Mouse (Mus musculus): ENCODE measurements around the gene Rasd2. TPM values are rescaled to one million over a fixed set of nuclear protein-coding genes. Genes with fewer than 3 reads are reported as not detected.
A peak's percentile ranks its signal among the peaks of the same experiment; 100 is the strongest.

Rasd2 gene
- polyA plus RNA-seq, 1 experiment: 11.6 TPM

GRCm38 (mm10) chr8:75217969-75218368 lies 4.2 kb downstream of the Rasd2 start:
- no peak for DNase-seq (ENCODE audit: low read depth, low spot score)
- WGBS: 7% methylated on average over 4 of the region's 4 CpGs

GRCm38 (mm10) chr8:75219877-75220738 lies 6.4 kb downstream of the Rasd2 start:
- WGBS: 56% methylated on average over 5 of the region's 5 CpGs

DNA sequence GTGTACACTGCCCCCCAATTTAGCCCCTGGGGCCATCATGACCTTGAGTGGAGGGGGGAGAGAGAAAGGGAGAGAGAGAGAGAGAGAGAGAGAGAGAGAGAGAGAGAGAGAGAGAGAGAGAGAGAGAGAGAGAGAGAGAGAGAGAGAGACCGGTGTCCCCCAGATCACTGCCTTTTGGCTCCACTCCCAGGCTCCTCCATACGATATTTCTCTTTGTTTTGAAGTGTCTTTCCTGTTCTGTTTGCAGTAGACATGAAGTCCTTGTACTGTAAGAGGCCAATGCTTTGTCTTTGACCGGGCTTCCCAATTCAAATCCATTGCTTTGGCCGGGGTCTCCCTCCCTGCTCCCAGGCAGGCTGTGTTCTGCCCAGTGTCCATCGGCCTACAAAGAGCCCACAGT lies 8.9 kb downstream of the Rasd2 start:
- no peak for DNase-seq (ENCODE audit: low read depth, low spot score)
- 69% methylated on average over 5 of the region's 5 CpGs for WGBS

More at GRCm38 (mm10) chr8:75219877-75220738, 6.4 kb downstream of the Rasd2 start:
- DNase-seq (ENCODE audit: low read depth, low spot score): no peak

DNA sequence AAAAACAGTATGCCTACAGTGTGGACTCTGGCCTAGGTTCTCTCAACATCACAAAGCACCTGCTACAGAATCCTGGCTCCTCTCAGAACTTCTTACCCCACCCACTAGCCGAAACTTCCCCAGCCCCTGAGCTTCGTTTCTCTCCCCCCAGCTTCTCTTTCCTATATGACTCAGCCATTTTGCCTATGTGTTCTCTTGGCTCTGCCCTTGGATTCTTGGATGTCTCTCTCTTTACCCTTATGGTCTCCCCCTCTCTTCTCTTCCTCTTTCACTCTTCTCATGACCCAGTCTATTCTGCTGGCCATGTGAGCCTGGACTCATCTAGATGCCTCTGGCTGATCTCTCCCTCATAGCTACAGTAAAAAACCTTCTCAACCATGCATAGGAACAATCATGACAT lies 13.0 kb downstream of the Rasd2 start:
- no peak for DNase-seq (ENCODE audit: low read depth, low spot score)
- WGBS: 55% methylated on average over 2 of the region's 2 CpGs

DNA sequence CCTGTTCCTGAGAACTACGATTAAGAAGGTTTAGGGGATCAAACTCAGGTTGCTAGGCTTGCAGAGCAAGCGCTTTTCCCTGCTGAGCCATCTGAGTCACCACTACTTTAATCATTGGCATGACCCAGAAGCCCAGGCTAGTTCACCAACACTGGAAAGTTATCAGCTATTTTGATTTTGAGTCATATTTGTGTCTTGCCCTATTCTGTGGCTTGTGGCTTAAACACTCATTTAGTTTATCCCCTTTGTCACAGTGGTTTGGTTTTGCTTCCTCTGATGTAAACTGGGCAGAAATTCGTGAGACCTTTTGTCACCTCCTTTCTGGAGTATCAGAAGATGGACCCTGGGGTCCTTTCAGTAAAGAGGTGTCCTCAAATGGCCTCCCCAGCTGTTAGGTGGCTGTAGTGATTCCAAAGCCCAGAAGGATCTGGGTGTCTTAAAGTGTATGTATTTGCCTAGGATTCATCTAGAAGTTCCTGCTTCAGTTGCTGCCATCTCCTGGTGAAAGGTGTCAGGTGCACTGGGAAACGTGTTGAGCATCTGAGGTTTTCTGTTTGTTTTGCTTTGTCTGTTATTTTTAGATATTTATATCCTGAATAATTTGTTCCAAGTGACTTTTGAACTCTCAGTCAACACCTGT lies 20.3 kb downstream of the Rasd2 start:
- DNase-seq (ENCODE audit: low read depth, low spot score): no peak
- 61% methylated on average over 4 of the region's 4 CpGs for WGBS

DNA sequence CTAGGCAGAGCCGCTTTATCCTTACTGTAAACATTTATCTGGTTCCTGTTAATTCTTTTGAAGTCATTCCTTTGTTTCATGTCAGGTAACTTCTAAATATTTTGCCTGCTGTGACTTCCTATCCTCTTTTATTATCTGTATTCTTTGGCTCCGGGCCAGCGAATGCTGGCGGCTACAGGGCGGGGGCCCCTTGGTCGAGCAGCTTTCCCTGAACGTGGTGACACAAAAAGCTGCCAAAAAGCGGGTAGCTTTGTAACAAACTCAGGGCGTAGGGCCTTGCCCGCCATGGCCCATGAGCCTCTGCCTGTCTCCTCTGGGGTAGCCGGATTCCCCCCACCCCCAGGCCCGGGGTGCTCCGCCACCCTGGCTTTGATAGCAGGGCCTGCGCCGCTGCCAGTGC lies 33.6 kb downstream of the Rasd2 start:
- WGBS: 76% methylated on average over 15 of the region's 15 CpGs
- no peak for DNase-seq (ENCODE audit: low read depth, low spot score)

GRCm38 (mm10) chr8:75249186-75249585 lies 35.4 kb downstream of the Rasd2 start:
- no peak for DNase-seq (ENCODE audit: low read depth, low spot score)
- WGBS: 91% methylated on average over 4 of the region's 4 CpGs

GRCm38 (mm10) chr8:75254027-75254426 lies 40.3 kb downstream of the Rasd2 start:
- WGBS: 75% methylated on average over 3 of the region's 3 CpGs
- no peak for DNase-seq (ENCODE audit: low read depth, low spot score)

- DNase-seq (ENCODE audit: low read depth, low spot score): no peak
- 85% methylated on average over 3 of the region's 3 CpGs for WGBS
Measured at GRCm38 (mm10) chr8:75255635-75256034, 41.9 kb downstream of the Rasd2 start.

- WGBS: 35% methylated on average over 4 of the region's 4 CpGs
- peak; percentile 6 for DNase-seq (ENCODE audit: low read depth, low spot score)
Measured at GRCm38 (mm10) chr8:75272166-75272565, 58.4 kb downstream of the Rasd2 start.

Other genes starting within 250 kb of the Rasd2 start
- gene Hmgxb4, start 220.6 kb upstream of the Rasd2 start, polyA plus RNA-seq (2012; rRNA removed): 13.6 and 15.6 TPM in 2 replicates
- gene Tom1, start 180.2 kb upstream of the Rasd2 start, polyA plus RNA-seq (2012; rRNA removed): 23.9 and 28.2 TPM in 2 replicates
- gene Hmox1, start 120.3 kb upstream of the Rasd2 start, polyA plus RNA-seq (2012; rRNA removed): 4.2 and 4.3 TPM in 2 replicates
- gene Mcm5, start 104.4 kb upstream of the Rasd2 start, polyA plus RNA-seq (2012; rRNA removed): 50.7 and 54.1 TPM in 2 replicates
- gene Gm10358, start 192.6 kb downstream of the Rasd2 start, polyA plus RNA-seq (2012; rRNA removed): 0.26 and 0.45 TPM in 2 replicates
- gene Iqcm, start 234.8 kb downstream of the Rasd2 start, polyA plus RNA-seq (2012; rRNA removed): not detected in 2 replicates